Mouse (Mus musculus) spleen, embryonic (tissue): Measurements from ENCODE around the gene Klhl32.
"Not testable (repeated sequence)": the region's sequence is repeated elsewhere in the genome, so short reads cannot be mapped to it uniquely, and the experiment has no call there.

Source experiments
- CTCF ChIA-PET: fragments of 350-600 bp; sonication (Branson Sonifier 250); formaldehyde crosslinking; loops from one replicate; lab custom pipeline; 2022; lab: Charles Lee

Gene Klhl32

DNA sequence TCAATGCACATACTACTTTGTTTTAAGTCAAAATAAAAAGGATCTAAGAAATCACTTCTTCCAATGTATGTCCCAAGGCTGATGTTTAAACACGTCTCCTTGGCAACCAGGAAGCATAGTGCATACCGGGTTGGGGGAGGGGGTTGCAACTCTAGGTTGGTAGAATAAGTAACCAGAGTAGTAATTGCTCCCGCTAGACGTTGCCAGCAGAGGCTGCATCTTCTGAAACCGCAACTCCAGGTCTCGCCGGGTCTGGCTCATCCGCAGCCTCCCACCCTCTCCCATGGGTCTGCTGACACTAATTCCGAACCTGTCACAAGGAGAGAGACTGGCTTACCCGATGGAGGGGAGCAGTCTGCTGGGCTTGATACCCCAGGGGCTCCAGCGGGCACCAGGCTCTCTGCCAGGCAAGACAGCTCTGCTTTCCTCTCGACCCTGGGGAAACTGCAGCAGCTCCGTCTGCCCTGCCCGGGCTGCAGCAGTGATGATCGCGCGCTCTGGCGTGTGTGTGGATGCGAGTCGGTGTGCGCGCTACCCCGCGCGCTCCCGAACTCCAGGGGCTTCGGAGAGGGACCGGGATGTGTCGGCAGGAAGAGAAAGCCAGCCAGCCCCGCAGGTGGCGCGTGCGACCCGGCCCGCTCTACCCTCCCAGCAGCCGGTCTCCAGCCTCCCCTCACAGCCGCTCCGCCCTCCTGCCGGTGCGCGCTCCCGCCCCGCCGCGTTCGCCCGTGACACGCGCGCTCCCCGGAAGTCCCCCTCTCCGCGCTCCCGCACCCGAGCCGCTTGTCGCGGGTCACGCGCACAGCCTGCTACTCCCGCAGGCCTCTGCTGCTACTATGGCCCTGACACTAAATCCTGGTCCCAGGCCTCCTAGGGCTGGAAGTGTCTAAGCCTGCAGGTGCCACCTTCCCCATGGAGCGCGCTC is at the start of gene Klhl32:
TSS of gene Klhl32 (minus strand) at position 724 of the 925 bp plus-strand sequence.
- CTCF ChIA-PET, result no interaction called here

DNA sequence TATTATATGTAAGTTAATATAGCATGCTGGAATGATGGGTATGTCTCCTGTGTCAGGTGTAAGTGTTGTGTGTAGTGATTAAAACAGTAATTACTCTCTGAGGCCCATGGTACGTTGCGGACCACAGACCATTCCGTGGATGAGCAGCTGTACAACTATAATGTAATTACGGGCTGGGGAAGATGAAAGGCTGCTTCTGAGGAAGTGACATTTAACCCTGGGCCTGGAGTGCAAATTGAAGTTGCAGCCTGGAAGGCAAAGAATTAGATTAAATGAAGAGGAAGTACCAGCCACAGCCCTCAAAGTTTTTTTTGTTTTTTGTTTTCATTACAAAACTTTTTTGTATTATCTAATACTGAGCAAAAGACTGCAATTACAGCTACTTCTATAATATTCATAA is 48.2 kb upstream of the Klhl32 start:
- CTCF ChIA-PET, result no interaction called here

DNA sequence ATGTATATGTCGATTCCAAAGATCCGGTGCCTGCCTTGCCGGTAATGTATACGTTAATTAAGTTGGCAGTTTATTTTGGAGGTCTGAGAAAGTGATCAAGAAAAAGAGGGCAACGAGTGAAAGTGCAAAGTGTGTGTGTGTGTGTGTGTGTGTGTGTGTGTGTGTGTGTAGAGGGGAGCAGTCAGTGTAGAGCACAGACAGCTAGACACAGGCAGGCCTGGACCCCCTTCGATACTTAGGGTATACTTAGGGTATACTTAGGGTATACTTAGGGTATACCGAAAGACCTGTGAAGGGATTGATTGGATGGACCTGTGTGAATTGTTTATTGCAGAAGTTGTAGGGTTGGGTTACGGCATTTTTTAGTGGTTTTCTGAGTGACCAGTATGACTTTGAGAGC is 47.7 kb upstream of the Klhl32 start:
- CTCF ChIA-PET, result interaction anchor here (0.6 kb wide), 1 partner anchor 1439 kb away, joined by 6 read pairs; no protein-coding TSS in a partner anchor

DNA sequence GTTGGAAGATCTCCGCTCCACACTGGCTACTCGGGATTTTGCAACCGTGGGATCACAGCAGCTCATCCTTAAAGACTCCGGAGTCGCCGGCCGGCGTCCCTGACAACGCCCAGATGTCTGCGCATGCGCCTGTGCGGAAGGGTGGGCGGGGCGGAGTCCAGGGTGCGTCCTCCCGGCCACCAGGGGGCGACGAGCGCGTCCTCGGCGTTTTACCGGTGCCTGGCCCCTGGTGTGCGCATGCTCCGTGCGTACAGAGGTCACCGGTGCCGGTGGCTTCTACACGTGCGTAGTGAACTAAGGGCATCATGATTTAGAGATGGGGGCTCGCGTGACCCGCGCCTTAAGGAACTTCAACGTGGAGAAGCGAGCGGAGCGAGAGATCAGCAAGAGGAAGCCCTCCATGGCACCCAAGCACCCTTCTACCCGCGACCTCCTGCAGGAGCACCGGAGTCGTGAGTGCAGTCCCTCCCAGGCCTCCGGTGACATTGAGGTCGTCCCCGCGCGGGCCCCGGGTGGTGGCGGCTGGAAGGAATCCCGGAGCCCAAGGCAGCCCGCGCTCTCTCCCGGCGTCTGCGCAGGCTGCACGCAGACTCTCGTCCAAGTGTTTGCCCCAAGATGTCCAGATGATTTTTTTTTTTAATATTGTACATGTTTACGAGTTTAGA is 47.1 kb upstream of the Klhl32 start, which contains the start of gene Ndufaf4:
TSS of gene Ndufaf4 (plus strand) at position 233 of the 665 bp plus-strand sequence.
- CTCF ChIA-PET, result interaction anchor here (0.6 kb wide), 1 partner anchor 1440 kb away, joined by 6 read pairs; no protein-coding TSS in a partner anchor

DNA sequence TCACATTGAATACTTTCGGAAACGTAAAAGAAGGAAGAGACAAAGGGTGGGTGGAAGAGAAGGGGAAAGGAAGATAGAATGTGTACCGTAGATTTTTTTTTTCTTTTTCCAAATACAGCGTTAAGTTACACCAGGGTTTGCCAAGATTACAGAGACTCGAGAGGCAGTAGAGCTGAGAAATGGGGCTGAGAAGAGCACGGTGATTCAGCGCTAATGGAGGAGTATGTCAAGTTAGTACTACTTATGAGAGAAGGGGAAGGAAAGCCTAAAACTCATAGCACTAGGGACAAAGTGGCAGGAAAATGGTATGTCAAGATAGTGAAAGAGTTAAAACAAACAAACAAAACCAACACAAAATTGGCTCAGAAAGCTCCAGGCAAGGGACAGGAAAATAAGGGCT is 46.4 kb upstream of the Klhl32 start:
- CTCF ChIA-PET, result no interaction called here

DNA sequence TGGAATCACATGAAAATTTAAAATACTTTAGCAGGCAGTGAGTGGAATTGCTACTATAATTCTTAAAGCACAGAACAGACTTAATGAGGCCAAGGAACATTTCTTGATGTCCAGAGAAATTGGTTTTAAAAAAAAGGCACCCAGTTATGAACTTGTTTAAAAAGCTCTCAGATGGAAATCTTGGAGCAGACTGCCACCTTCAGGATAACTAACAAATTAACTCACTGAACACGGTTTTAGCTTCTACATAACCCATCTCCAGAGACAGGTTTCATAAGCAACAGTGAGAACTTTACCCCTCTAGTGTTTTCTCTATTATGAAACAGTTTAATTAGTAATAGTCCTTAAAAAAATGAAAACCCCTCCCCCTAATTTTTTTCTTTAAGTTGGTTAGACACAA is 45.9 kb upstream of the Klhl32 start:
- CTCF ChIA-PET, result no interaction called here

DNA sequence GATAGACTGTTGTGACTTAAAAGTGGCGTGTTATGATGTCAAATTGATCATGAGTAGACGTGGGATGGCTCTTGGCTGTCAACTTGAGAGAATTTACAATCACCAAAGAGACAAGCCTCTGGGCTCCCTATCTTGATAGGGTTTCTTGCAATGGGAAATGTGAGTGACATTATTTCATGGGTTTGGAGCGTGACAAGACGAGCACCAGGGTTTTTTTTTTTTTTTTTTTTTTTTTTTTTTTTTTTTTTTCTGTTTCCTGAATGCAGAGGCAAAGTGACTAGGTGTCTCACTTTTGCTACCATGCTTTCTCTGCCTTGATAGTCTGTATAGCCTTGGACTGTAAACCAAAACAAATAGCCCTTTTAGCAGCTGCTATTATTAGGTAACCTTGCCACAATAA is 43.7 kb upstream of the Klhl32 start:
- CTCF ChIA-PET, result interaction anchor here (0.7 kb wide), 1 partner anchor 14 kb away, joined by 3 read pairs; no protein-coding TSS in a partner anchor

DNA sequence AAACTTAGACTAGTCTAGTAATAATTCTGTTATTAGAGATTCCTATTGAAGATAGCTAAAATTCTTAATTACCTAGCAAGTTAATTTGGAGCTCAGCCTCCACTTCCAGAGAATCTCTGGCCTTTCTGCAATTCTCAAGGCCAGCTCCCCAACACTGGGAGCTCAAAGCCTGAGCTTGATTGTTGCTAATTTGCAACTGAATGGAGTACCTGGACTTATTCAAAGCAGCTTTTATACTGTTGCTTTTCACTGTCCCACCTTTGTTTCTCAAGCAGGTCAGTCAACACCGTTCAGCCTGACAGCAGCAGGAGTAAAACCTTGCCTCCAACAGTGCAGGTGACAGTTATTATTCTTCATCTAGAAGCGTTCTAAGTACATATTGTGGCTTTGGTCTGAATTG is 41.4 kb upstream of the Klhl32 start:
- CTCF ChIA-PET, result not testable (repeated sequence)

DNA sequence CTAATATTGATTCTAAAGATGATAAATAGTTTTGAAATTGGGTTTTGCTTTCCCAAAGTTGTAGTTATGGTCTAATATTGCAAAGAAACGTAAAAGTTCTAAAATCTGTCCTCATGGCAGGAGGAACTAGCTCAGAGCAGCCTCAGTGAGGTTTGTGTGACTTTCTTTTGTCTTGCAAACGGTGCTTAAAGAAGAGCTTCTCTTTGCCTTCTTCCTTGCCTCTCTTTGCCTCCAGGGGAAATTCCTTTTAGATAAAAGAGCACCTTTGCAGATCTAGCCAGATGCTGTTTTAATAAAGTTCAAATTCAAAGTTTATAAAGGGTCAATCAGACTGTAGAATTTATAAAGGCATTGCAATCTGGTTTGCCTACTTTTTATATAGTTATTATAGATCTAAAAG is 38.5 kb upstream of the Klhl32 start:
- CTCF ChIA-PET, result not testable (repeated sequence)

DNA sequence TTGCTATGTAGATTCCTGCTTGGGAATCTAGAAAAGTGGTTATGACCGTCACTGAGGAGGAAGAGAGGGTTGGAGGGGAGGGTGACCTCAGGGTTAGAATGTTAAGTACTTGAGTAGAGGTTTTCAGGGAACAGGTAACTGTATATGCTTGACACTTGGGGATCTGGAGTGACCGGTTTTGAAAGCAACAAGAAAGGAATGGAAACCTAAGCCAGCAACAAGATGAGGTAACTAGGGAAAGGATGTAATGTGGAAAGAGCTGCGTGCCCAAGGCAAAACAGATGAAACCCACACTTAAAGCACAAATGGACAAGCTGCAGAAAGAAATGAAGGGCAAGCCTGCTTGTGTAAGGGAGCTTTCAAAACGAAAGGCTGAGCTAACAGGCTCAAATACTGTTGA is 18.3 kb upstream of the Klhl32 start:
- CTCF ChIA-PET, result no interaction called here

DNA sequence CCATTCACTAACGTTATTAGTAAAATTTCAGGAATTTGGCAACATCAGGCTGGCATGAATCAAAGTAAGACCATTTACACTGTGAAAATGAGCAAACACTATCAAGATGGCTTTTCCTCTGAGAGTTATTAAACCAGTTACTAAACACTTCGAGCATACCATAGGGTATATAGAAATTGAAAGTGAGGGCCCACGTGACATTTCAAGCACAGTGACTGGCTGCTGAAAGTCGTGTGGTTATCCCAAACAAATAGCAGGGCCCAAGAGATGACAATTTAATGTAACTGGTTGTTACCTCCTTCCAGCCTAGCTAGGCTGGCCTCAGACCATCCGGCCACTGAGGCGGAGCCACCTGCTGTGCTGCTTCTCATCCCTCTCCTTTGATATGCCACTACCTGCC is 14.8 kb upstream of the Klhl32 start:
- CTCF ChIA-PET, result no interaction called here

DNA sequence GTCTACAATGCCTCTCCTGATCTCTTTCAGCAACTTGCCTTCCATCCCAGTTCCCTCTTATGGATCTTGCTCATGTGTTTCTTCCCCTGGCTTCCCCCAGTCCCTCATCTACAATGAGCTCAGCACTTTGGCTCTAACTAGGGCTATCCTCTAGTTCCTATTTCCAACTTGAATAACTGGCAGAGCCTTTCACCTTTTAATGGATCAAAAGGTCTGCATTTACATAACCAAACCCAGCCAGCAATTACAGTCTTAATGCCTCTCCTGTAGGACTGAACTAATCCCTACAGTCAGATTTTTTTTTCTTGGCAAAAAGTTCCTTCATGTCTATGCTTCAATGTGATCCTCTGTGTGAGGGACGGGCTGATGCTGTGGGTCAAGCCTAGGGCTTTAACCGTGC is 3.5 kb downstream of the Klhl32 start:
- CTCF ChIA-PET, result no interaction called here

DNA sequence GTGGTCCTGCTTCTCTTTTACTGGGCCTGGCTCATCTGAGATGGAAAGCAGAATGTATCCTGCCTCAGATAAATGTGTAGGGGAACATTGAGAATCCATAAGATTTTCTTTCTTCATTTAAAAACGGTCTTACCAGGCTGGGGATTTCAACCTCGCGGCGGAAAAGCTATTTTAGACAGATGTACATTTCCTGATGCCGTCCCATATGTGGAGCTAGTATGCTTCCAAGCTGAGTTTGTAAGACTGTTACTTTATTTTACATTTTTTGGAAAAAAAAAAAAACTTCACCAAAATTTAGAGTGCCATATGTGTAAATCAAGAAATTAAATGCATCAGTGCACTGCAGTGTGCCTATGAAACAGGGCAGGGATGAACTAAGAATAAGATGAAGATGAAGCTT is 5.4 kb downstream of the Klhl32 start:
- CTCF ChIA-PET, result no interaction called here

DNA sequence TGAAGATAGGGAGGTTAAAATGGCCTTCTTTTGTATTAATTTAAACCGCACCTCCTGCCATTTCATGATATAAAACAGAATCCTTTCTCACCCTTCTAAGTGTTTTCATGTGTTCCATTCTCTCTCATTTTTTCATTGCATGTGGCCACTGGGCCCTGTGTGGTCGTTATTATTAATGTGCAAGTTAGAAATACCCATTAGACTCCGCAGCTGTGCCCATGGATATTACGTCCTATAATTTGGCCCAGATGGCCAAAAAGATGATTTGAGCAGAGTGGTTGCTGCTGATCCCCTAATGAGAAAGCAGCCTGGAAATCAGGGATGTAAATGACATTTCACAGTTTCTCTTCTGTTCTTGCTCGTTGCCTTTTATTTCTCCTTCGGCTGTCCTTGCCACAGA is 12.4 kb downstream of the Klhl32 start:
- CTCF ChIA-PET, result no interaction called here

DNA sequence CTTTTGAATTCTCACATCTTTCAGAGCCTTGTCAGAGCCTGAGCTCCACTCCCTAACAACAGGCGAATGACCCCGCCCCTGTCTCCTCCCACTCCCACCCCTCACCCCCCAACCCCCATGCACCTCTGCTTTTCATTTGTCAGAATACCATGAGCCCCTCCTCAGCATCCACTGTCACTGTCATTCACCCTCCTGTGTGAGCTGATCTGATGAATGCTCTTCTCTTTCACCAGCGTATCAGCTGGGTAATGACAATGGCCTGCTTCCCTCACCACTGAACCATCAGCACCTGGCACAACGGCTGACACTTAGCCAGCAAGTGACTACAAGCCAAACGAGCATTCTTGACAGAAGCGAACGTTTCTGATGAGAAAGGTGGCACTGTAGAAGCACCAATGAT is 15.4 kb downstream of the Klhl32 start:
- CTCF ChIA-PET, result no interaction called here

DNA sequence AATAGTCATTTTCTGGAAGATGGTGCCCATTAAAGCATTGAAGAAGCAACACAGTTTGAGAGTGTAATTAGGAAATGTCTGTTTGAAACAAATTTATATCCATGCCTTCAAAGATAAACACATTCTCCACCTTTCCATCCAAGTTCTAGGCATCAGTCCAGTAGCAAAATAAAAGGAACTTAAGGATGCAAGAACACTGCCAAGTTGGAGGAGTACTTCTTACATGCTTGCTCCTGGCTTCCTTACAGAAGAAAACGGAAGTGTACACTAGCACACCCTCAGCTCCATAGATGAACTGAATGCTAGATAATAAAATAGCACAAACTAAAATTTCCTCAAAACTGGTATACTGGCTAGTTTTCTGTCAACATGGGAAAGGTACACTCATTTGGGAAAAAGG is 42.6 kb downstream of the Klhl32 start:
- CTCF ChIA-PET, result no interaction called here

DNA sequence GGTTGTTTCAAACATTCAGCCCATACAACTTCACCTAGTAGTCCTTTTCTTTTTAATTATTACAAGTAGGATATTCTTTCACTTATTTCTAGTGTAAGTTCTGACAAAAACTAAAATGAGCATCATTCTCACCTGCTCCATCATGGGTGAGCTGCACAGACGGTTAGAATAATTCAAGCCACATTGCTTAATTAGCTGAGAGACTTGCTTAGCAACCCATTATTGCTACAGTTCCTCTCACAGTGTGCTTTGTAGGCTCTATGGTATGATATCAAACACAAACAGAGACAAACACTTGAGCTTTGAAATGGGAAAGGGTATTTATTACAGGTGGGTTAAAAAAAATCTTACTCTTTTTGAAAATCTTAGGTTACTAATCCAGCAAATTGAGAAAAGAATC is 49.0 kb downstream of the Klhl32 start:
- CTCF ChIA-PET, result interaction anchor here (0.7 kb wide), 1 partner anchor 252 kb away, joined by 3 read pairs; no protein-coding TSS in a partner anchor

DNA sequence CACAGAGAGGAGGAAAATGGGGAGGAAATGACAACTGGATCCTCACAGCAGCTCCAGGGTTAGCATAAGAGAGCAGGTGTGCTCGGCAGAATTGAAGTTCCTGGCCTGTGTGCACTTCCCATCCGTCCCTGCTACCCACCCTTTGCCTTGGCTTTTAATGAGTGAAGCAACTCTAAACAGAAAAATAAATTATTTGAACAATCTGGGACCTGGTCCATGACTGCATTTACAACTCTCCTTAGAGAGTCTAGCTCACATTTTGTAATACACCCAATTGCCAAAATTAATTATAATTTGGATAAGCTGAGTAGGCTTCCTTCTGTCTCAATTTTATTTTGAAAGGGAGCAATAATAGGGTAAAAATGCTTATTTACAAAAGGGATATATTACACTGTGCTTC is 49.6 kb downstream of the Klhl32 start:
- CTCF ChIA-PET, result interaction anchor here (0.7 kb wide), 1 partner anchor 252 kb away, joined by 3 read pairs; no protein-coding TSS in a partner anchor

DNA sequence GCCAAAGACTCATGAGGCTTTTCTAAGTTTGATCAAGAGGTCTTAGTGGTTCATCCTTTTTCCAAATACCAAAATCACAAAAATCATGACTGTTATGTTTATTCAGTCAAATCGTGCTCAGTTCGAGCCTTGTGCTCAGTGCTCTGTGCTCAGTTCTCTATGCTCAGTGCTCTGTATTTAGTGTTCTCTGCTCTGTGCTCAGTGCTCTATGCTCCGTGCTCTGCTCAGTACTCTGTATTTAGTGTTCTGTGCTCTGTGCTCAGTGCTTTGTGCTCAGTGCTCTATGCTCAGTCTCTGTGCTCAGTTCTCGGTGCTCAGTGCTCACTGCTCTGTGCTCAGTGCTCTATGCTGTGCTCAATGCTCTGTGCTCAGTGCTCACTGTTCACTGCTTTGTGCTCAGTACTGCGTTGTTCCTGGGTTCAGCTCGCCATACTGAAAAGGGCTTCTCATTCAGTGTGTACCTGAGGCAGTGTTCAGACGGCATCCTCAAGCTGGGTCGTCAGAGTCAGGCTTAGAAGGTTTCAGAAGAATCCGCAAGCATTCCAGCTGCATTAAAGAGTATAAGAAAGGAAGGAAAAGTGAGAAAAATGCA is 50.5 kb downstream of the Klhl32 start:
- CTCF ChIA-PET, result no interaction called here

DNA sequence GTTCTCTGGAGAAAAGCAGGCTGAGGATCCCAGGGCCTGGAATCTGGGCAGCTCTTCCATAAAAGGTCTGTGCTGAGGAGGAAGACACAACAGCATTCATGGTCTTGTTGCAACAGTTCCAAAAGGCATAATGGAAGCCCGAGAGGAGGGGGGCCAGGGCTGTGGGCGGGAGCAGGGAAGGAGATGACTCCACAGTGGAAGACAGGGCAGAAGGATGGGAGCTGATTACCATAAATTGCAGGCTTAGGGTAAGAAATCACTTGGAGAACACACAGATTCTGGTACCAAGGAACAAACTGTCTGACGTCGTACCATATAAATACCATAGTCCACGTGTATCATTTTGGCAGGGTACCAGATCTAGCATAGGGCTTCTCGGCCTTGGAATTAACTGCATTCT is 51.9 kb downstream of the Klhl32 start:
- CTCF ChIA-PET, result no interaction called here

DNA sequence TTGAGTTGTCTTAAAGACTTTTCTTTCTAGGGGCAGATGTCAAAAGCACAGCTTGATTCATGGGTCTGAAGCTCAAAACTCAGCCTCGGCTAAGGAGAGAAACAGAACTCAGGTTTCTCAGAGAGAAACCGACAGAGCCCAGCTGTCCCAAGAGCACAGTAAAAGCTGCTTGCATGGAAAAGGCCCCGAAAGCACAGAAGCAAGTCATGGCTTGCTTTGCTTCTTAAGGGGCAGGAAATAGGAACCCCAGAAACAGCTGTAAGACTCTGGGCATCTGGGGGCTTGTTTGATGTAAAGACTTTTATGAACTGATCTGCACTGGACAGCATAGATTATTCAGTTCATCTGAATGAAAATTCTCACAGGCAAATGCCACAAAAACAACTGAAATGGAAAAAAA is 53.1 kb downstream of the Klhl32 start:
- CTCF ChIA-PET, result no interaction called here

DNA sequence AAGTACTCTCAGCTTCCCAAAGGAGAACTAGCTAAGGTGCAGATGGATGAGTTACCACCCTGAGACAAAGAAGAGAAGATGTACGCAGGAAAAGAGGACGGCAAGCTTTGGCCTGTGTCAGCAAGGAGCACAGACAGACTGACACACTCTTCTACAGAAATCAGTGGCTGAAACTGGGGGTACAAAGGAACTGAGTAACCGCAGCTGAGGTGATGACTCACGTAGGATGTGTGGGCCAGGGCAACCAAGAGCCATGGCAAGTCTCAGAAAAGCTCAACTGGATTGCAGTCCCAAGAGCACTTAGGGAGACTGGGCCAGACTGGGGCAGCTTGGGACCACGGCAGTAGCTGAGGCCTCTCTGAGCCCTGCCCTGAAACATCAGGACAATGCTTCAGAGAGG is 53.6 kb downstream of the Klhl32 start:
- CTCF ChIA-PET, result no interaction called here
